9 mouse cellular contexts compared by ENCODE assay signal in genomic region chrX:101954492-101954851, GRCm38 (mm10).
DNase-seq lines count a peak whose midpoint lies in the region; ATAC-seq and TF ChIP-seq lines count a peak whose summit lies in the region.
"Had no signal": no experiment of that assay in that cellular context is flagged by ENCODE, and none has a peak within 500 bp of the region (broad histone marks: within the 10 kb centered on the region; RNA-seq: fewer than 3 reads in every experiment).

No protein-coding gene starts in this region.

- H3K27ac ChIP-seq in heart, embryonic 14.5 days (replicated peaks in 1 of 2; ENCODE audit: control insufficient read depth in 1 of 2, insufficient read depth in 1 of 2, low read depth in 2 of 2, low read length in 2 of 2): peak overlapping the region; percentile 9 to 24; a peak in 1 of 4 replicates
- H3K27ac ChIP-seq in neural tube, embryonic 12.5 days: no peak overlapping the region
- peak overlapping the region; percentile 83 for H3K27ac ChIP-seq in limb, embryonic 10.5 days
- no peak overlapping the region for H3K27ac ChIP-seq in stomach, postnatal 0 days (replicated peaks)
- H3K27ac ChIP-seq: liver, embryonic 14.5 days had no signal

- no peak; the same call in 1 of the 2 replicates for ATAC-seq in heart, embryonic 14.5 days (ENCODE audit: insufficient number of reproducible peaks, insufficient read depth, low FRiP score, low read depth)
- no peak for ATAC-seq in neural tube, embryonic 12.5 days (ENCODE audit: low FRiP score, low read depth)
- ATAC-seq in stomach, postnatal 0 days (ENCODE audit: low FRiP score, low TSS enrichment): no peak

- no peaks in the 10 kb centered on the region for H3K9me3 ChIP-seq in heart, embryonic 14.5 days (ENCODE audit: control insufficient read depth, low read length)
- H3K9me3 ChIP-seq in neural tube, embryonic 12.5 days: no peaks in the 10 kb centered on the region
- H3K9me3 ChIP-seq in limb, embryonic 10.5 days (replicated peaks): no peaks in the 10 kb centered on the region
- no peaks in the 10 kb centered on the region for H3K9me3 ChIP-seq in stomach, postnatal 0 days (ENCODE audit: control insufficient read depth, low read length)

- TF ChIP-seq EP300 in stomach, postnatal 0 days (optimal IDR thresholded peaks at IDR 0.05): no peak

- H3K36me3 ChIP-seq in heart, embryonic 14.5 days (ENCODE audit: control insufficient read depth, insufficient read depth, low read length): no peaks in the 10 kb centered on the region
- no peaks in the 10 kb centered on the region for H3K36me3 ChIP-seq in neural tube, embryonic 12.5 days
- H3K36me3 ChIP-seq in limb, embryonic 10.5 days: no peaks in the 10 kb centered on the region
- no peaks in the 10 kb centered on the region for H3K36me3 ChIP-seq in stomach, postnatal 0 days (ENCODE audit: control insufficient read depth, insufficient read depth, low read length)

- no peak overlapping the region for H3K9ac ChIP-seq in heart, embryonic 14.5 days (ENCODE audit: low read length)
- no peak overlapping the region for H3K9ac ChIP-seq in neural tube, embryonic 12.5 days
- H3K9ac ChIP-seq in stomach, postnatal 0 days (ENCODE audit: low read length): no peak overlapping the region
- H3K9ac ChIP-seq: liver, embryonic 14.5 days had no signal

- DNase-seq in heart, adult 11 months: no peak
- DNase-seq in neural tube, embryonic 10.5 days (ENCODE audit: extremely low spot score, low spot score): no peak
- DNase-seq in limb, embryonic 10.5 days (ENCODE audit: low spot score): no peak
- DNase-seq in stomach, postnatal 0 days (ENCODE audit: low spot score): no peak
- no peak for DNase-seq in adrenal gland, postnatal 14 days
- no peak for DNase-seq in B cell, adult 2 months

- 27% methylated on average over 6 of the region's 6 CpGs for WGBS in heart, embryonic 14.5 days
- WGBS in neural tube, embryonic 12.5 days: 44% methylated on average over 6 of the region's 6 CpGs
- WGBS in limb, embryonic 10.5 days: 45% methylated on average over 6 of the region's 6 CpGs
- WGBS in stomach, postnatal 0 days: 44% methylated on average over 6 of the region's 6 CpGs

- no peak for TF ChIP-seq CTCF in stomach, postnatal 0 days (IDR thresholded peaks at IDR 0.05; ENCODE audit: low read depth)

- H3K27me3 ChIP-seq in heart, embryonic 14.5 days (ENCODE audit: control insufficient read depth, insufficient read depth, low read length): no peaks in the 10 kb centered on the region; the same call in 1 of the 2 replicates
- H3K27me3 ChIP-seq in neural tube, embryonic 12.5 days (replicated peaks): 0 out of 2 replicates have a peak, but pooled peaks cover 7% of the 10 kb centered on the region
- H3K27me3 ChIP-seq in limb, embryonic 10.5 days (ENCODE audit: low read depth, poor library complexity, severe bottlenecking): peaks cover 95% of the 10 kb centered on the region
- no peaks in the 10 kb centered on the region for H3K27me3 ChIP-seq in stomach, postnatal 0 days (ENCODE audit: control insufficient read depth, insufficient read depth, low read length)

- H3K4me3 ChIP-seq in heart, embryonic 14.5 days (ENCODE audit: control insufficient read depth in 1 of 2, insufficient read depth in 1 of 2, low read depth in 1 of 2, low read length in 2 of 2): no peak overlapping the region
- H3K4me3 ChIP-seq in neural tube, embryonic 12.5 days: no peak overlapping the region
- H3K4me3 ChIP-seq in limb, embryonic 10.5 days: peak overlapping the region; percentile 48; the same call in 1 of the 2 replicates
- H3K4me3 ChIP-seq in stomach, postnatal 0 days (ENCODE audit: low read depth, low read length): no peak overlapping the region

- peaks cover 13% of the 10 kb centered on the region in 2 experiments for H3K4me1 ChIP-seq in heart, embryonic 14.5 days (ENCODE audit: control insufficient read depth in 2 of 2, insufficient read depth in 2 of 2, low read length in 2 of 2)
- no peaks in the 10 kb centered on the region for H3K4me1 ChIP-seq in neural tube, embryonic 12.5 days
- H3K4me1 ChIP-seq in limb, embryonic 10.5 days: peaks cover 18% of the 10 kb centered on the region
- H3K4me1 ChIP-seq in stomach, postnatal 0 days (replicated peaks; ENCODE audit: control insufficient read depth, insufficient read depth): no peaks in the 10 kb centered on the region

- peak overlapping the region; percentile 69; the same call in 1 of the 2 replicates for H3K4me2 ChIP-seq in heart, embryonic 14.5 days (ENCODE audit: low read length)
- peak overlapping the region; percentile 58 for H3K4me2 ChIP-seq in neural tube, embryonic 12.5 days (replicated peaks)
- H3K4me2 ChIP-seq in stomach, postnatal 0 days (replicated peaks; ENCODE audit: low read depth): 0 out of 2 replicates have a peak overlapping the region, but pooled peaks have one; percentile 46

Comparison
In these comparisons a context has a peak if more than half of its experiments do, and no peak if none do; other contexts are left out.
1. H3K27ac ChIP-seq: peak in heart, embryonic 14.5 days (2 of 2) and limb, embryonic 10.5 days (single experiment); none in neural tube, embryonic 12.5 days (single experiment) and stomach, postnatal 0 days (single experiment).
2. Peak in every context shown above with its lines, with median percentiles within 50 percentile points of each other: H3K4me2 ChIP-seq.